Mouse (Mus musculus): ENCODE results near the gene Fam76b.
"Not testable (repeated sequence)": the region's sequence is repeated elsewhere in the genome, so short reads cannot be mapped to it uniquely, and the experiment has no call there.

Gene Fam76b

DNA sequence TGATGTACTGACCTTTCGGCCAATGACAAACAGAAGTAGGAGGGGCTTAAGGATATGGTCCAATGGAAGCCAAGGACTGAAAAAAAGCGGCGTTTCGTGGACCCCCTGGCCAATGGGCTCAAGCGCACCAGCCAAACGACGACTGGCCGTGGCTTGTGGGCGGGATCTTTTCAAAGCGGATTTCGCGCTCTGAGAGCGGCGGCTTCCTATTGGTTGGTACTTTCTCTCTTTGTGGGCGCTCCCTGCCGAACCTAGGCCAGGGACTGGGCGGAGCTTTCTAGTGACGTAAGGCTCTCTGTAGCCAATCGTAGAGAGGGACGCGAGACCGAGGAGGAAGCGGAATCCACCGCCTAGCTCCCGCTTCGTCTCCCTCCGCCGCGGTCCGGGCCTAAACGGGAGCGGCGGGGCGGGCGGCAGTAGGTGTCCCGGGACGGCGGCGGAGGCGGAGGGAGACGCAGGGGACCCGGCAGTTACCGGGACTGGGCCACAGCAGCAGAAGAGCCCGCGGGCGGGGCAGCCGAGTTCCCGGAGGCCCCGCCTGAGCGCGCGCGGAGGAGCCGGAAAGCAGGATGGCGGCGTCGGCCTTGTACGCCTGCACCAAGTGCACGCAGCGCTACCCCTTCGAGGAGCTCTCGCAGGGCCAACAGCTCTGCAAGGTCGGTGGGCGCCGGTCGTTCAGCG, at the start of gene Fam76b:
TSS of gene Fam76b (plus strand) at position 311 of the 681 bp plus-strand sequence.
- DNase-seq (ENCODE audit: low spot score) = peak; percentile 95

- no peak for DNase-seq (ENCODE audit: low spot score)
Observed at GRCm38 (mm10) chr9:13781985-13782384, 45.5 kb upstream of the Fam76b start.

- DNase-seq (ENCODE audit: low spot score) = not testable (repeated sequence)
Observed at GRCm38 (mm10) chr9:13790864-13791263, 36.7 kb upstream of the Fam76b start.

- no peak for DNase-seq (ENCODE audit: low spot score)
Observed at GRCm38 (mm10) chr9:13794302-13794701, 33.2 kb upstream of the Fam76b start.

DNA sequence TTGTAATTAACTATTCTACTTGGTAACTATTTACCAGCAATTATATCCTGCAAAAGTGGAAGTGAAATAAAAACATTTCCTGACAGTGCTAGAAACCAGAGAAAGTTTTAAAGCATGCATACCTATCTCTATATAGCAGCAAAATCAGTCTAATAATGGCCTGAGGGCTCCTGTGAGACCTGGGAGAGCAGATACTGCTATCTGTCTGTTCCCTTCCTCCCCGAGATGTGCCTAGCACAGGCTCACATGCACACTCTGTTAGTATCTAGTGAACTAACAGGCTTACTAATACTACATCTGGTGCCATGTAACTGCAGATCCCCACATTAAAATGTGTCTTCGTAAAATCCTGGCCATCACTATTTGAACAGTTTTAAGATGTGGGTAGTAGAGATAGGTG, 32.8 kb upstream of the Fam76b start:
- no peak for DNase-seq (ENCODE audit: low spot score)

DNA sequence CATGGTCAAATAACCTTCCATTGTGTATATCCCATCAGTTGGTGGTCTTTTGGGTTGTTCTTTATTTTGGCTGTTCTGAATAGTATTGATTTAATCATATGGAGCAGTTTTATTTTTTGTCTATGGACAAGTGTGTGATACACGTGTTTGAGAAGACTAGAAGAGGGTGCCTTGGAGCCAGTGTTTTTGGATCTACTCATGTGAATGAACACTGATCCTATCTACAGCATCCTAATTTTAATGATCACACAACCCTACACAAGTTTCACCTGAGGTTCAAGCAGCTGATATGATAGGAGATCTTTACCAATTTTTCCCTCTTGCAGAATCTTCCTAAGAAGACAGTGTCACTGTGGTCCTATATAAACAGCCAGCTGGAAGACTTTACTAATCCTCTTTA, 23.0 kb upstream of the Fam76b start:
- DNase-seq (ENCODE audit: low spot score) = no peak

GRCm38 (mm10) chr9:13806854-13807253, 20.7 kb upstream of the Fam76b start:
- DNase-seq (ENCODE audit: low spot score) = no peak

DNA sequence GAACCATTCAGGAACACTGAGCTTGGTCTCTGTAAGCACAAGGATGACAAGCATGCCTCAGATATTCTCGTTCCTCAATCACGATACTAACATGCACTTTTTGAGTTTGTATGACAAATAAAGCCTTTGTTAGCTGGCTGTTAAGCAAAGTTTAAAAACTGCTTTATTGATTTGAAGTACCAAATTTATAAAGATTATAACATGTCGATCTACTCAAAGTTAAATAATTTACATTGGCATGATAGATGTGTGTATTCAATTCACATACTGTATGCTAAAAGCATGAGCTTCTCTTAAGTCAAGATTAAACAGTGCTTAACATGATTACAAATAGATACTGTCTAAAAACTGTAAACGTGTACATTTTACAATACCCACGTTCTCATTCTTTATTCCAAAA, 19.9 kb upstream of the Fam76b start:
- DNase-seq (ENCODE audit: low spot score) = no peak

- DNase-seq (ENCODE audit: low spot score) = no peak
Observed at GRCm38 (mm10) chr9:13809937-13810336, 17.6 kb upstream of the Fam76b start.

DNA sequence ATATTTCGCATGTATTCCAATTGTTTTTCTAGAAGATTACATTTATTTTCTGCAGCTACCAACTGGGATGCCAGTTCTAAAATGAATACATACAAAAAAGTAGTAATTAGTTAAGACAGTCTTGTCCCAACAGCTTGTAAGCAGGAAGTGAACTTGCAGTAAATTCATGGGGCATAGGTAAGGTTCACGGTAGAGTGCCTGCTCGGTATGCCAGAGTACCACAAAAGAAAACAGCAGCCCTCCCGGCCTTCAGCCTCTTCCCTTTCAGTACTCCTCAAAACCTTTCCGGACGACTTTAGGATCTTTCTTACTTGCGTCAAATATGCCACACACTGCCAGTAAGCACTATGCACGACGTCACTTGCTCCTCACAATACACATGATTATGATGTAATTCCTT, 9.1 kb upstream of the Fam76b start:
- DNase-seq (ENCODE audit: low spot score) = no peak

DNA sequence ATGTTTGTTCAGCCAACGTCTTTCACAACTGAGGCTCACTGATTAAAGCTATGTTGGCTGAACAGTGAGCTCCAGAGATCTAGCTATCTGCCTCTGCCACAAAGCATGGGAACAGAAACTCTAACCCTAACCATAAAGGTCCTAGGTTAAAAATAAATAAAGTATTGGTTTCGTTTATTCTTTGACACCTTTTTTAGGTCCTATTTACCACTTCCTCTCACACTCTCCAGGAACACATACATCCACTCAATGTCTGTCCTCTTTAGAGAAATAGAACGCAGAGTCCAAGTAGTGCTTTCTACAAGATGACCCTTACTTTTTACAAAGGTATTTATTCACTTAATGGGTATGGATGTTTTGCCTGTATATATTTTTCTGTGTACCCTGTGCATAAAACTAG, 6.7 kb upstream of the Fam76b start:
- DNase-seq (ENCODE audit: low spot score) = no peak

GRCm38 (mm10) chr9:13825896-13826295, 1.6 kb upstream of the Fam76b start:
- DNase-seq (ENCODE audit: low spot score) = no peak

DNA sequence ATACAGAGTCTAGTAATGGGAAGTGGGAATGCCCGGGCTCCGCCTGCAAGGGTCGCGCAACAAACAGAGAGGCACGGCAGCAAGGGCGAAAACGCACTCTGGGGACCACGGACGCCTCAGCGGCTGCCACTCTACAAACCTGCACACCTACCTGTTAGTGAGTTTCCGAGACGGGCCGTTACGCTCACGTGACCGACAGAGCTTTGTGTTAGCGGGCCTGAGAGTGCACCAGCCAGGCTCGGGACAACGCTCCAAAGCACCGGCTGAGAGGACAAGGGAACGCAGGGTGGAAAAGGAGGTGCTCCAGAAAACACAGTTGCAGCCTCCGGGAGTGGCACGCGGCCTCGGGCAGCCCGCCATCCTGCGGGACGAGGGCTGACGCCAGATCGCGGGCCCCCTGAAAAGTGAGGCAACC, 1.1 kb upstream of the Fam76b start:
- peak; percentile 48 for DNase-seq (ENCODE audit: low spot score)

DNA sequence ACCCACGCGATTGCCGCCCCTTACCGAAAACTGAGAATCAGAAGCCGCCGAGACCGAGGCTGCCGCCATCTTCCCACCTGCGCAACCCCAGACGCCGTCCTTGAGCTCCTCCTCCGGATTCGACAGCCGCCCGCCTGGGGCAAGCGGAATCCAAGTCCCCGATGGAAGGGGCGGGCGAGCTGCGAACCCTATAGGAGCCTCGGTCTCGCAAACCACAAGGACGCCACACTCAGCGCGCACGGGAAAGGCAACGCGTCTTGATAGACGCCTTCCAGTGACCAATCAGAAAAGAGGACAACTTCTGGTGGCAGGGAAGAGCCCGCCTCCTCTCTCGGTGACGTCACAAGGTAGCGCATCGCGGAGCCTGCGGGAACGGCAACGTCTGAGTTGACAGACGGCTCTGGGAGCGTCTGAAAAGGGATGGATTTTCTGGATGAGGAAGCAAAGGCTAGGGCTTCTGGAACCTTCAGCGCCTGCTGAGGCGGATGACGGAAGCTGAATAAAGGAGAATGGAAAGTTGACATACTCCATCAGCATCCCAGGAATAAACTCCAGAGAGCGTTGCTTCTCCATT, 597 bp upstream of the Fam76b start, which contains the start of gene Cep57:
TSS of gene Cep57 (minus strand) at position 276 of the 574 bp plus-strand sequence.
- peak; percentile 85 for DNase-seq (ENCODE audit: low spot score)

DNA sequence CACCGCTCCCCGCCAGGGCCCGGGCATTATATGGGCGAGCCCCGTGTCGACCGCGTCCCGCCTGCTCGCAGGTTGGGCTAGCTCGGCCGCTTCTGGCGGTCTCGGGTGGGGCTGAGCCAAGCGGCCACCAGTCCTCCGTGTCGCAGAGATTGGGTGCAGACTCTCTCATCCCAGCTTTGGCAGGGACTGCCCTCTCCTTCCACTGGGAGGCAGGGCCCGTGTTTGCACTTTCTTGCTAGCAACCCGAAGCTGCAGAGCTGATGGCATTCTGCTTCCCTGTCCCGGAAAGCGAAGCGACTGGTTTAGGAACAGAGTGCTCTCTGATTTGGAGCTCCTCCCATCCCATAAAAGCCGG, 548 bp downstream of the Fam76b start:
- no peak for DNase-seq (ENCODE audit: low spot score)

DNA sequence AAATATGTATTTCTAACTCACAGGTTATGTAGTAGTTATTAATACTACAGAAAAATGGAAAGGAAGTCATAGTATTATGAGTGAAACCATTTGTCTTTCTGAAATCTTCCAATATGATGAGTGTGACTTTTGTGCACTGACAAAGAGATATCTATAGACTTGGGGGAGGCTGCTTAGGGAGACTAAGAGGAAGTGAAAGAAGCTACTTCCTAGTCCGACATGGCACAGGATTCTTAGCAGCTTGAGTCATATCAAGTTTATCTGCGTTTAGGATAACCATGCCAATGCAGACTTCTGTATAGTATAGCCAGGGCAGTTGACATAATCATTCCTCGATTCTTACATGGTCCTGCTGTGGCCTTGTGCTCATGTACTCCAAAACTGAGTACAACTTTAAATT, 7.7 kb downstream of the Fam76b start:
- no peak for DNase-seq (ENCODE audit: low spot score)

DNA sequence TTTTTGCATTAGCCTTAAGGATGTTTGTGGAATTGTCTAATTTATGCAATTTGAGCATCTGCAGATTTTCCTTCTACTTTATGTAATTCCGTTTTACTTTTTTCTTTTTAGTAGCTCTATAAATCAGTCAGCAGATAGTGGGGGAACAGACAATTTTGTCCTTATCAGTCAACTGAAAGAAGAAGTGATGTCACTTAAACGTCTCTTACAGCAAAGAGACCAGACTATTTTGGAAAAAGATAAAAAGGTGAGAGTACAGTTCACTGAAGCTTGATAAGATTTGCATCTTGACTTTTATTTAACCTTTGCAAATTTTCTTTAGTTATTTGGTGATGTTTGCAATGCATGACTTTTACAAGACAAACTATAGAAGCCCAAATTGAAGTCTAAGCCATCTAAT, 9.2 kb downstream of the Fam76b start:
- DNase-seq (ENCODE audit: low spot score) = no peak

GRCm38 (mm10) chr9:13847591-13847990, 20.1 kb downstream of the Fam76b start:
- no peak for DNase-seq (ENCODE audit: low spot score)

- no peak for DNase-seq (ENCODE audit: low spot score)
Observed at GRCm38 (mm10) chr9:13848481-13849480, 21.3 kb downstream of the Fam76b start.

DNA sequence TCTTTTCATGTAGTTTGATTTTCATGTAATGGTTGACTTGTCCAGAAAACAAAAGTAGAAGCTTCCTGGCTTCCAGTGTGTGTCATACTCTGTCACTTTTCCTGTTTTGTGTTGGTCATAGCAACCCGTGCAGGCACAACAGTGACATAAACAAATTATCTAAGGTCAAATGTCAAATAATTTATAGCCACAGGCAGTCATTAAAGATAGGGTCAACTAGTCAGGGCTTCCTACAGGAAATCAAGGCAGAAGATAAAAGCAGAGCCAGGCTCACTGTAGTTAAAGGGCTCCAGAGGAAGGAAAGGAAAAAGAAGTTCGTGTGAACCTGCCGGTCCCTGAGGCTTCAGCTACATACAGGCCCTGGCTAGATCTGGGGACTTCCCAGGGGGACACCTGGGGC, 26.4 kb downstream of the Fam76b start:
- no peak for DNase-seq (ENCODE audit: low spot score)

GRCm38 (mm10) chr9:13856247-13856646, 28.7 kb downstream of the Fam76b start:
- DNase-seq (ENCODE audit: low spot score) = no peak

GRCm38 (mm10) chr9:13856777-13857176, 29.3 kb downstream of the Fam76b start:
- DNase-seq (ENCODE audit: low spot score) = no peak

GRCm38 (mm10) chr9:13867646-13868045, 40.1 kb downstream of the Fam76b start:
- DNase-seq (ENCODE audit: low spot score) = no peak
